Mouse (Mus musculus): ENCODE measurements around the gene Gzmc. TPM values are rescaled to one million over a fixed set of nuclear protein-coding genes. Genes with fewer than 3 reads are reported as not detected.

Gzmc gene
- polyA plus RNA-seq, 1 experiment from 2014 or later: 0.15 TPM

Other genes with a start within 250 kb of the Gzmc start
- gene Mcpt1, start 216.7 kb downstream of the Gzmc start, polyA plus RNA-seq (2016; fragmentation: Nextera tagmentation; extraction: Ambion mirVana): not detected in 2 replicates
- gene Mcpt9, start 204.2 kb downstream of the Gzmc start, polyA plus RNA-seq (2016; fragmentation: Nextera tagmentation; extraction: Ambion mirVana): not detected in 2 replicates
- gene Mcpt2, start 192.6 kb downstream of the Gzmc start, polyA plus RNA-seq (2016; fragmentation: Nextera tagmentation; extraction: Ambion mirVana): not detected in 2 replicates
- gene Mcpt4, start 172.3 kb downstream of the Gzmc start, polyA plus RNA-seq (2016; fragmentation: Nextera tagmentation; extraction: Ambion mirVana): not detected in 2 replicates
- gene Mcpt8, start 149.4 kb downstream of the Gzmc start, polyA plus RNA-seq (2016; fragmentation: Nextera tagmentation; extraction: Ambion mirVana): not detected in 2 replicates
- gene Ctsg, start 132.1 kb downstream of the Gzmc start, polyA plus RNA-seq (2016; fragmentation: Nextera tagmentation; extraction: Ambion mirVana): 0.30 and 0.33 TPM in 2 replicates
- gene Gzme, start 114.0 kb downstream of the Gzmc start, polyA plus RNA-seq (2016; fragmentation: Nextera tagmentation; extraction: Ambion mirVana): not detected in 2 replicates
- gene Gzmd, start 102.0 kb downstream of the Gzmc start, polyA plus RNA-seq (2016; fragmentation: Nextera tagmentation; extraction: Ambion mirVana): 0.48 TPM in 1 of 2 replicates, not detected in the other
- gene Gzmg, start 75.1 kb downstream of the Gzmc start, polyA plus RNA-seq (2016; fragmentation: Nextera tagmentation; extraction: Ambion mirVana): 0.57 TPM in 1 of 2 replicates, not detected in the other
- gene Gzmn, start 60.1 kb downstream of the Gzmc start, polyA plus RNA-seq (2016; fragmentation: Nextera tagmentation; extraction: Ambion mirVana): not detected in 2 replicates
- gene Gzmf, start 23.2 kb downstream of the Gzmc start, polyA plus RNA-seq (2016; fragmentation: Nextera tagmentation; extraction: Ambion mirVana): 0.29 TPM in 1 of 2 replicates, not detected in the other
- 0.09 TPM in 1 of 2 replicates, not detected in the other for gene Gzmb, start 27.6 kb upstream of the Gzmc start, polyA plus RNA-seq (2016; fragmentation: Nextera tagmentation; extraction: Ambion mirVana)
- gene Atp12a, start 130.4 kb upstream of the Gzmc start, polyA plus RNA-seq (2016; fragmentation: Nextera tagmentation; extraction: Ambion mirVana): not detected in 2 replicates
- 4.9 and 6.7 TPM in 2 replicates for gene Rnf17, start 167.9 kb upstream of the Gzmc start, polyA plus RNA-seq (2016; fragmentation: Nextera tagmentation; extraction: Ambion mirVana)

Data from heart, embryonic 10.5 days (tissue).